Mouse (Mus musculus) ES-Bruce4 (cell line): ENCODE data around the gene Ints11.

Experiments used
- CTCF ChIP-seq: IDR thresholded peaks from one replicate; pipeline ENCODE4 v1.8.1; 2011; ENCODE audit warnings: low read depth, low read length
- EP300 ChIP-seq: IDR thresholded peaks from 2 replicates; pipeline ENCODE4 v1.6.1; 2011; ENCODE audit warnings: low read depth, low read length; ENCODE audit not compliant: insufficient read depth
- POLR2A ChIP-seq: IDR thresholded peaks from one replicate; pipeline ENCODE4 v1.8.1; 2011; ENCODE audit warnings: low read length; ENCODE audit not compliant: insufficient read depth

GRCm38 (mm10) chr4:155888181-155888580 lies 18.8 kb downstream of the Ints11 start:
- no peak for TF ChIP-seq POLR2A
- TF ChIP-seq CTCF = no peak
- no peak for TF ChIP-seq EP300
